Mouse (Mus musculus): ENCODE data around the gene Celsr1.

- no peak for TF ChIP-seq GATA1 (IDR thresholded peaks at IDR 0.05; ENCODE audit: borderline replicate concordance, low read length)
- no peak for TF ChIP-seq FLI1 (IDR thresholded peaks at IDR 0.05; ENCODE audit: low read length)
Measured at GRCm38 (mm10) chr15:85986170-85986569, 47.4 kb downstream of the Celsr1 start.
